Mouse (Mus musculus) kidney, adult 11 months (tissue): ENCODE results near the gene Cerk.

Experiments used
- DNase-seq: peaks from one replicate; pipeline ENCODE4 v3.0.0; 2022

Gene Cerk

GRCm38 (mm10) chr15:86159719-86160118 is 26.2 kb downstream of the Cerk start:
- no peak for DNase-seq

- no peak for DNase-seq
Measured at GRCm38 (mm10) chr15:86159093-86159492, 26.8 kb downstream of the Cerk start.

GRCm38 (mm10) chr15:86156492-86156891 is 29.4 kb downstream of the Cerk start:
- no peak for DNase-seq

GRCm38 (mm10) chr15:86153481-86153960 is 32.4 kb downstream of the Cerk start:
- no peak for DNase-seq

GRCm38 (mm10) chr15:86150593-86150992 is 35.3 kb downstream of the Cerk start:
- no peak for DNase-seq

GRCm38 (mm10) chr15:86146922-86147321 is 39.0 kb downstream of the Cerk start:
- DNase-seq, result no peak

GRCm38 (mm10) chr15:86145046-86145445 is 40.9 kb downstream of the Cerk start:
- no peak for DNase-seq

GRCm38 (mm10) chr15:86144577-86144976 is 41.4 kb downstream of the Cerk start:
- no peak for DNase-seq

- no peak for DNase-seq
Measured at GRCm38 (mm10) chr15:86140323-86140722, 45.6 kb downstream of the Cerk start.

- no peak for DNase-seq
Measured at GRCm38 (mm10) chr15:86137638-86138037, 48.3 kb downstream of the Cerk start.

GRCm38 (mm10) chr15:86134941-86135783 is 50.8 kb downstream of the Cerk start:
- peak; percentile 73 for DNase-seq

GRCm38 (mm10) chr15:86130657-86131056 is 55.3 kb downstream of the Cerk start:
- no peak for DNase-seq

- DNase-seq, result no peak
Measured at GRCm38 (mm10) chr15:86129036-86129435, 56.9 kb downstream of the Cerk start.

- DNase-seq, result peak; percentile 64
Measured at GRCm38 (mm10) chr15:86124359-86124758, 61.6 kb downstream of the Cerk start.

GRCm38 (mm10) chr15:86123409-86123808 is 62.5 kb downstream of the Cerk start:
- no peak for DNase-seq

- peak; percentile 86 for DNase-seq
Measured at GRCm38 (mm10) chr15:86122261-86122949, 63.5 kb downstream of the Cerk start.

GRCm38 (mm10) chr15:86119186-86119585 is 66.8 kb downstream of the Cerk start:
- peak; percentile 77 for DNase-seq

GRCm38 (mm10) chr15:86117115-86118100 is 68.5 kb downstream of the Cerk start:
- peak; percentile 85 for DNase-seq

- DNase-seq, result peak; percentile 70
Measured at GRCm38 (mm10) chr15:86116421-86116820, 69.5 kb downstream of the Cerk start.

- no peak for DNase-seq
Measured at GRCm38 (mm10) chr15:86113342-86113710, 72.6 kb downstream of the Cerk start.

- DNase-seq, result no peak
Measured at GRCm38 (mm10) chr15:86112707-86113341, 73.1 kb downstream of the Cerk start.

- no peak for DNase-seq
Measured at GRCm38 (mm10) chr15:86110361-86111103, 75.4 kb downstream of the Cerk start.
